Mouse (Mus musculus) heart, postnatal 25 days (tissue): ENCODE results near the gene Kif6. TPM values are rescaled to one million over a fixed set of nuclear protein-coding genes. Genes with fewer than 3 reads are reported as not detected.

ENCODE experiments used
- DNase-seq: peaks from one replicate; pipeline ENCODE4 v3.0.0; 2022; ENCODE audit warnings: low spot score
- intact Hi-C: fragments of 180-260 bp; cut with DNase I; formaldehyde crosslinking; loops from one replicate; pipeline ENCODE4 v1.15.1; 2025
- total RNA-seq, 2 experiments: library from RNA; stranded (reverse); gene quantifications; 2 replicates each; pipeline ENCODE4 v1.2.3; 2021

Kif6 gene
- total RNA-seq, 2 experiments from 2014 or later, result 1.4 to 4.2 TPM

- intact Hi-C loops, result no loop called here
- no peak for DNase-seq
Measured at GRCm38 (mm10) chr17:49771703-49772315, 156.9 kb downstream of the Kif6 start.

- no peak for DNase-seq
- intact Hi-C loops, result no loop called here
Measured at GRCm38 (mm10) chr17:49777115-49777839, 162.3 kb downstream of the Kif6 start.

- DNase-seq, result no peak
- intact Hi-C loops, result no loop called here
Measured at GRCm38 (mm10) chr17:49779066-49779465, 164.1 kb downstream of the Kif6 start.

- intact Hi-C loops, result no loop called here
- no peak for DNase-seq
Measured at GRCm38 (mm10) chr17:49779576-49779975, 164.6 kb downstream of the Kif6 start.

- intact Hi-C loops, result no loop called here
- DNase-seq, result no peak
Measured at GRCm38 (mm10) chr17:49785851-49786250, 170.9 kb downstream of the Kif6 start.

- no peak for DNase-seq
- intact Hi-C loops, result no loop called here
Measured at GRCm38 (mm10) chr17:49787351-49787750, 172.4 kb downstream of the Kif6 start.

- intact Hi-C loops, result no loop called here
Measured at GRCm38 (mm10) chr17:49788187-49788974, 173.4 kb downstream of the Kif6 start.

GRCm38 (mm10) chr17:49791546-49791945 is 176.6 kb downstream of the Kif6 start:
- DNase-seq, result no peak
- intact Hi-C loops, result no loop called here

More at GRCm38 (mm10) chr17:49788187-49788974, 173.4 kb downstream of the Kif6 start:
- no peak for DNase-seq

GRCm38 (mm10) chr17:49792217-49792743 is 177.3 kb downstream of the Kif6 start:
- no peak for DNase-seq
- intact Hi-C loops, result no loop called here

GRCm38 (mm10) chr17:49792946-49793345 is 178.0 kb downstream of the Kif6 start:
- no peak for DNase-seq
- intact Hi-C loops, result no loop called here

GRCm38 (mm10) chr17:49793965-49794364 is 179.0 kb downstream of the Kif6 start:
- intact Hi-C loops, result no loop called here
- DNase-seq, result no peak

GRCm38 (mm10) chr17:49795241-49795640 is 180.3 kb downstream of the Kif6 start:
- DNase-seq, result no peak
- intact Hi-C loops, result no loop called here

- intact Hi-C loops, result no loop called here
- no peak for DNase-seq
Measured at GRCm38 (mm10) chr17:49796116-49796515, 181.2 kb downstream of the Kif6 start.

GRCm38 (mm10) chr17:49799168-49799567 is 184.2 kb downstream of the Kif6 start:
- intact Hi-C loops, result no loop called here
- no peak for DNase-seq

- intact Hi-C loops, result no loop called here
- DNase-seq, result no peak
Measured at GRCm38 (mm10) chr17:49800157-49800556, 185.2 kb downstream of the Kif6 start.

- DNase-seq, result no peak
- intact Hi-C loops, result no loop called here
Measured at GRCm38 (mm10) chr17:49807461-49807860, 192.5 kb downstream of the Kif6 start.

- no peak for DNase-seq
- intact Hi-C loops, result no loop called here
Measured at GRCm38 (mm10) chr17:49808712-49809343, 193.9 kb downstream of the Kif6 start.

GRCm38 (mm10) chr17:49813893-49814640 is 199.1 kb downstream of the Kif6 start:
- intact Hi-C loops, result no loop called here
- DNase-seq, result no peak

GRCm38 (mm10) chr17:49816067-49816565 is 201.2 kb downstream of the Kif6 start:
- no peak for DNase-seq
- intact Hi-C loops, result no loop called here
